Mouse (Mus musculus) ES-E14 (cell line): ENCODE measurements around the gene Ifi27l2b. TPM values are rescaled to one million over a fixed set of nuclear protein-coding genes. Genes with fewer than 3 reads are reported as not detected.

Source experiments
- DNase-seq: peaks from one replicate; pipeline ENCODE4 v3.0.0-alpha.2; 2013; ENCODE audit warnings: low read depth, low spot score
- H3K27ac ChIP-seq: 2 replicates; pipeline ENCODE4 v1.5.1; 2012; ENCODE audit warnings: low read depth, mild to moderate bottlenecking, low read length, moderate library complexity, mixed read lengths; ENCODE audit not compliant: poor library complexity, insufficient read depth, severe bottlenecking
- H3K36me3 ChIP-seq: 2 replicates; pipeline ENCODE4 v1.6.1; 2012; ENCODE audit warnings: mild to moderate bottlenecking, low read length, moderate library complexity, mixed read lengths; ENCODE audit not compliant: control insufficient read depth, poor library complexity, insufficient read depth, severe bottlenecking
- H3K4me1 ChIP-seq, 2 experiments: fragments of 150-350 bp in 1 of 2; sonication (generic) in 1 of 2; 2 replicates each; pipeline ENCODE4 v1.6.1; 2012; ENCODE audit warnings: low read length in 2 of 2, mild to moderate bottlenecking in 1 of 2, mixed read lengths in 1 of 2; ENCODE audit not compliant: control insufficient read depth in 2 of 2, insufficient read depth in 2 of 2, poor library complexity in 1 of 2
- H3K4me3 ChIP-seq, 2 experiments: fragments of 150-350 bp in 1 of 2; sonication (generic) in 1 of 2; 2 replicates each; pipeline ENCODE4 v1.5.1; 2012; ENCODE audit warnings: low read length in 2 of 2, low read depth in 1 of 2, mild to moderate bottlenecking in 1 of 2, mixed read lengths in 1 of 2; ENCODE audit not compliant: insufficient read depth in 1 of 2, poor library complexity in 1 of 2, severe bottlenecking in 1 of 2
- H3K9ac ChIP-seq: 2 replicates; pipeline ENCODE4 v1.6.1; 2012; ENCODE audit warnings: low read depth, mild to moderate bottlenecking, low read length, mixed read lengths; ENCODE audit not compliant: poor library complexity, insufficient read depth, severe bottlenecking
- H3K9me3 ChIP-seq: fragments of 150-350 bp; sonication (generic); 2 replicates; pipeline ENCODE4 v1.6.1; 2012; ENCODE audit warnings: low read depth, mild to moderate bottlenecking, low read length; ENCODE audit not compliant: control insufficient read depth, insufficient read depth
- CHD2 ChIP-seq: IDR thresholded peaks from 2 replicates; pipeline ENCODE4 v1.6.1; 2014; ENCODE audit warnings: mild to moderate bottlenecking, low read depth, low read length, inconsistent platforms
- HCFC1 ChIP-seq: IDR thresholded peaks from 2 replicates; pipeline ENCODE4 v1.6.1; 2012; ENCODE audit warnings: low read length, inconsistent platforms, borderline replicate concordance; ENCODE audit not compliant: insufficient read depth
- MAFK ChIP-seq: IDR thresholded peaks from 2 replicates; pipeline ENCODE4 v1.6.1; 2014; ENCODE audit warnings: mild to moderate bottlenecking, low read depth, low read length, inconsistent platforms; ENCODE audit not compliant: insufficient read depth
- ZC3H11A ChIP-seq: IDR thresholded peaks from 2 replicates; pipeline ENCODE4 v1.6.1; 2012; ENCODE audit warnings: low read depth, mild to moderate bottlenecking, inconsistent platforms, low read length, borderline replicate concordance
- ZNF384 ChIP-seq: IDR thresholded peaks from 2 replicates; pipeline ENCODE4 v1.6.1; 2012; ENCODE audit warnings: low read depth, low read length, inconsistent platforms
- in situ Hi-C, 2 experiments: fragments of 600-800 bp; cut with MboI; formaldehyde crosslinking; loops; one replicate each; pipeline ENCODE4 v1.15.1; 2025; ENCODE audit warnings: low sequenced_read_pairs in 2 of 2, inconsistent platforms in 1 of 2; ENCODE audit not compliant: unreplicated experiment in 2 of 2
- total RNA-seq: library from RNA; depleted of rRNA; stranded (reverse); fragments of 300-350 nt; gene quantifications from 2 replicates; pipeline ENCODE4 v1.2.3, GENCODE M21; 2012; rRNA removed

The Ifi27l2b gene
- total RNA-seq, result 0.58 TPM in 1 of 2 replicates, not detected in the other

DNA sequence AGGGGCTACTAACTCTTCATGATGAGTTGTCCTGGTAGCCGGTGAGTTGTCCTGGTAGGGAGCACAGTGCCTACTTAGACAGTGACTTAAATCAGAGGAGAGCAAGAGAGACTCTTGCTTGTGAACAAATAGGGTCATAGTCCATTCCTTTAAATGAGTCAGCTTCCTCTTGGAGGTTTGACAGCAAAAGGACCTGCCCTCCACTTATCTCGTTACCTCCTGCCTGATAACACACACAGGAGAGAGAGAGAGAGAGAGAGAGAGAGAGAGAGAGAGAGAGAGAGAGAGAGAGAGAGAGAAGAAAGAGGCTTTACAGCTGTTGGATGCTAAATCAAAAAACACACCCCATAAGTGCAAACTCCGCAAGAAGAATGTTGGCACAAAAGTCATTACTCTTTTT is at the start of gene Ifi27l2b:
Gene Ifi27l2b, minus strand, starts transcription at position 84 of the 400 bp plus-strand sequence.
- Histone ChIP-seq H3K36me3 (no peaks in the 10 kb centered on the region), H3K9me3 (no peaks in the 10 kb centered on the region), H3K27ac (no peak within 1 kb of the TSS), H3K9ac (no peak within 1 kb of the TSS), H3K4me1 (no peaks in the 10 kb centered on the region), H3K4me3 (no peak within 1 kb of the TSS)
- TF ChIP-seq ZNF384, result no peak
- in situ Hi-C loops, result no loop called here
- no peak for DNase-seq

- no peaks in the 10 kb centered on the region for H3K9me3 ChIP-seq
Observed at GRCm38 (mm10) chr12:103504402-103504801, 47.4 kb upstream of the Ifi27l2b start.

DNA sequence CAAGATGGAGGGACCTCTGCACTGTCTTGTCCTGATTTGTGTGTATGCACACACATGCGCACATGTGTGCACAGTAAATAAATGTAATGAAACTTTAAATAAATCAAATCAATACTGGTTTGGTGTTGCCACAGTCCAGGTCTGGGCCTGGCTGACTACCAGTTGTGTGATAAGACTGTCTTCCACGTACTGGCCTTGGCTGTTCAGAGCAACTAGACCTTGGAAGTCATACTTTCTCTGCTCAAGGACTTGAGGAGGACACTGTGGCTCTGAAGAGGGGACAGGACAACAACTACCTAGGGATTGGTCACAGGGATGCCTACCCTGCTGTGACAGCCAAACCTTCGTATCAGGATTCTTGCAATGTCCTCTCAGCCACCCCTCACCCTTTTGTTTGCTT is 46.3 kb upstream of the Ifi27l2b start:
- no peak for DNase-seq
- H3K36me3 ChIP-seq, result no peaks in the 10 kb centered on the region
- TF ChIP-seq MAFK, result no peak
- no peak for TF ChIP-seq HCFC1
- no peak for TF ChIP-seq ZC3H11A
- no peak for TF ChIP-seq ZNF384
- no peak for TF ChIP-seq CHD2
- H3K9ac ChIP-seq, result no peak overlapping the region
- no peaks in the 10 kb centered on the region for H3K4me1 ChIP-seq
- no peak overlapping the region for H3K4me3 ChIP-seq
- no peaks in the 10 kb centered on the region for H3K9me3 ChIP-seq
- H3K27ac ChIP-seq, result no peak overlapping the region
- in situ Hi-C loops, result no loop called here

More at GRCm38 (mm10) chr12:103504402-103504801, 47.4 kb upstream of the Ifi27l2b start:
- no peak for TF ChIP-seq ZNF384
- no peak for TF ChIP-seq ZC3H11A
- no peak for TF ChIP-seq CHD2
- no peak for TF ChIP-seq MAFK
- Histone ChIP-seq H3K27ac (no peak overlapping the region), H3K4me1 (no peaks in the 10 kb centered on the region), H3K9ac (no peak overlapping the region), H3K36me3 (no peaks in the 10 kb centered on the region), H3K4me3 (no peak overlapping the region)
- in situ Hi-C loops, result no loop called here
- no peak for DNase-seq

GRCm38 (mm10) chr12:103499261-103499660 is 42.2 kb upstream of the Ifi27l2b start:
- no peaks in the 10 kb centered on the region for H3K9me3 ChIP-seq
- no peak overlapping the region for H3K4me3 ChIP-seq
- no peak overlapping the region for H3K27ac ChIP-seq
- DNase-seq, result no peak
- TF ChIP-seq ZNF384, result no peak
- TF ChIP-seq HCFC1, result no peak
- no peak for TF ChIP-seq CHD2
- TF ChIP-seq MAFK, result no peak
- no peak for TF ChIP-seq ZC3H11A
- in situ Hi-C loops, result no loop called here
- no peaks in the 10 kb centered on the region for H3K36me3 ChIP-seq
- no peak overlapping the region for H3K9ac ChIP-seq
- H3K4me1 ChIP-seq, result no peaks in the 10 kb centered on the region

DNA sequence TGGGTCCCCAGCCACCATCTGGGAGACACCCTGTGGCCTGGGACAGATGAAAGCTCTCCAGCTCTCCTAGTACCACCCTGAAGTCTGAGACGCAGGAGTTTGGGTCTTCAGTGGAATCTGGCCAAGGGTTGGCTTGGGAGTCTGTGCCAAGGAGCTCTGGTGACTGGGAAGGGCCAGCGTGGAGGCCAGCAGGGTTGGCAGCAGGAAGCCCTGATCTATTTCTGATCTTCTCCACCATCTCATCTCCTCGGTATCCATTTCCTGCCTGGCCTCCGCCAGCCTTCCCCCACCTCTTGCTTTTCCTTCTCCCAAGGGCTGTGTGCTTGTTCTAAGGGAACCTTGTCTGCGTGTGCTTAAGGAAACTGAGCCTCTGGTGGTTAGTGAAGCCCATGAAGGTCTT is 41.7 kb upstream of the Ifi27l2b start:
- in situ Hi-C loops, result no loop called here
- no peak overlapping the region for H3K27ac ChIP-seq
- no peak overlapping the region for H3K9ac ChIP-seq
- H3K4me3 ChIP-seq, result no peak overlapping the region
- no peak for DNase-seq
- TF ChIP-seq ZNF384, result no peak
- TF ChIP-seq CHD2, result no peak
- no peak for TF ChIP-seq HCFC1
- TF ChIP-seq MAFK, result no peak
- H3K9me3 ChIP-seq, result no peaks in the 10 kb centered on the region
- no peaks in the 10 kb centered on the region for H3K36me3 ChIP-seq
- H3K4me1 ChIP-seq, result no peaks in the 10 kb centered on the region
